Mouse (Mus musculus): ENCODE data around the gene Olfr488. TPM values are rescaled to one million over a fixed set of nuclear protein-coding genes. Genes with fewer than 3 reads are reported as not detected.
"Not testable (repeated sequence)": the region's sequence is repeated elsewhere in the genome, so short reads cannot be mapped to it uniquely, and the experiment has no call there.

Olfr488 gene
- not detected in 2 replicates for polyA plus RNA-seq (2014; fragmentation: Nextera tagmentation; extraction: Ambion mirVana)

- no peak within 1 kb of the TSS for H3K27ac ChIP-seq (ENCODE audit: low read depth, low read length)
- DNase-seq (ENCODE audit: low spot score) (no peak), ATAC-seq (replicated peaks; ENCODE audit: low FRiP score) (no peak)
- no peaks in the 10 kb centered on the region for H3K27me3 ChIP-seq (replicated peaks; ENCODE audit: control insufficient read depth, insufficient read depth, low read length)
- no peaks in the 10 kb centered on the region for H3K4me1 ChIP-seq (replicated peaks; ENCODE audit: control insufficient read depth, insufficient read depth, low read length)
- H3K9me3 ChIP-seq (ENCODE audit: control insufficient read depth, low read length): no peaks in the 10 kb centered on the region
- no peak within 1 kb of the TSS for H3K9ac ChIP-seq (ENCODE audit: low read depth, low read length)
- no peak within 1 kb of the TSS for H3K4me2 ChIP-seq
- no peaks in the 10 kb centered on the region for H3K36me3 ChIP-seq (ENCODE audit: control insufficient read depth, insufficient read depth, low read length)
- no peak within 1 kb of the TSS for H3K4me3 ChIP-seq (ENCODE audit: low read depth, low read length)
These were observed at the start of gene Olfr488 for GRCm38 (mm10) chr7:108258247-108258646. Gene Olfr488, minus strand, starts transcription at chr7:108258347.

- Histone ChIP-seq H3K9ac (ENCODE audit: low read depth, low read length) (no peak within 1 kb of the TSS), H3K4me1 (replicated peaks; ENCODE audit: control insufficient read depth, insufficient read depth, low read length) (no peaks in the 10 kb centered on the region), H3K4me3 (ENCODE audit: low read depth, low read length) (no peak within 1 kb of the TSS), H3K9me3 (ENCODE audit: control insufficient read depth, low read length) (no peaks in the 10 kb centered on the region), H3K4me2 (no peak within 1 kb of the TSS), H3K36me3 (ENCODE audit: control insufficient read depth, insufficient read depth, low read length) (no peaks in the 10 kb centered on the region), H3K27ac (ENCODE audit: low read depth, low read length) (no peak within 1 kb of the TSS), H3K27me3 (replicated peaks; ENCODE audit: control insufficient read depth, insufficient read depth, low read length) (no peaks in the 10 kb centered on the region)
- DNase-seq (ENCODE audit: low spot score): no peak
- no peak for ATAC-seq (replicated peaks; ENCODE audit: low FRiP score)
These were observed 30.7 kb upstream of the Olfr488 start, which contains the start of gene Olfr490 for GRCm38 (mm10) chr7:108288834-108289233. Gene Olfr490, minus strand, starts transcription at chr7:108288934.

- Histone ChIP-seq H3K36me3 (ENCODE audit: control insufficient read depth, insufficient read depth, low read length) (no peaks in the 10 kb centered on the region), H3K27ac (ENCODE audit: low read depth, low read length) (no peak overlapping the region), H3K4me3 (ENCODE audit: low read depth, low read length) (no peak overlapping the region), H3K4me2 (no peak overlapping the region), H3K27me3 (replicated peaks; ENCODE audit: control insufficient read depth, insufficient read depth, low read length) (no peaks in the 10 kb centered on the region), H3K9ac (ENCODE audit: low read depth, low read length) (no peak overlapping the region), H3K9me3 (ENCODE audit: control insufficient read depth, low read length) (no peaks in the 10 kb centered on the region), H3K4me1 (replicated peaks; ENCODE audit: control insufficient read depth, insufficient read depth, low read length) (no peaks in the 10 kb centered on the region)
- DNase-seq (ENCODE audit: low spot score): no peak
- 61% methylated on average over 3 of the region's 3 CpGs for whole genome bisulfite sequencing
- ATAC-seq (replicated peaks; ENCODE audit: low FRiP score): no peak
These were observed 24.6 kb downstream of the Olfr488 start for GRCm38 (mm10) chr7:108233551-108233950.

- H3K9ac ChIP-seq (ENCODE audit: low read depth, low read length); H3K4me2 ChIP-seq; H3K27me3 ChIP-seq (replicated peaks; ENCODE audit: control insufficient read depth, insufficient read depth, low read length); DNase-seq (ENCODE audit: low spot score); H3K4me1 ChIP-seq (replicated peaks; ENCODE audit: control insufficient read depth, insufficient read depth, low read length); ATAC-seq (replicated peaks; ENCODE audit: low FRiP score); H3K27ac ChIP-seq (ENCODE audit: low read depth, low read length); H3K36me3 ChIP-seq (ENCODE audit: control insufficient read depth, insufficient read depth, low read length); H3K4me3 ChIP-seq (ENCODE audit: low read depth, low read length); H3K9me3 ChIP-seq (ENCODE audit: control insufficient read depth, low read length): not testable (repeated sequence)
These were observed 43.6 kb downstream of the Olfr488 start, which contains the start of gene Olfr487 for GRCm38 (mm10) chr7:108214536-108214935. Gene Olfr487, minus strand, starts transcription at chr7:108214636.

Other genes with a start within 250 kb of the Olfr488 start
- not detected in 2 replicates for gene Olfr478, start 224.4 kb downstream of the Olfr488 start, polyA plus RNA-seq (2014; fragmentation: Nextera tagmentation; extraction: Ambion mirVana)
- gene Olfr479, start 207.7 kb downstream of the Olfr488 start, polyA plus RNA-seq (2014; fragmentation: Nextera tagmentation; extraction: Ambion mirVana): not detected in 2 replicates
- gene Olfr480, start 191.0 kb downstream of the Olfr488 start, polyA plus RNA-seq (2014; fragmentation: Nextera tagmentation; extraction: Ambion mirVana): not detected in 2 replicates
- gene Olfr481, start 178.5 kb downstream of the Olfr488 start, polyA plus RNA-seq (2014; fragmentation: Nextera tagmentation; extraction: Ambion mirVana): not detected in 2 replicates
- gene Olfr482, start 160.8 kb downstream of the Olfr488 start, polyA plus RNA-seq (2014; fragmentation: Nextera tagmentation; extraction: Ambion mirVana): not detected in 2 replicates
- not detected in 2 replicates for gene Olfr483, start 157.5 kb downstream of the Olfr488 start, polyA plus RNA-seq (2014; fragmentation: Nextera tagmentation; extraction: Ambion mirVana)
- gene Olfr484, start 130.9 kb downstream of the Olfr488 start, polyA plus RNA-seq (2014; fragmentation: Nextera tagmentation; extraction: Ambion mirVana): not detected in 2 replicates
- not detected in 2 replicates for gene Olfr485, start 98.5 kb downstream of the Olfr488 start, polyA plus RNA-seq (2014; fragmentation: Nextera tagmentation; extraction: Ambion mirVana)
- not detected in 2 replicates for gene Olfr486, start 85.6 kb downstream of the Olfr488 start, polyA plus RNA-seq (2014; fragmentation: Nextera tagmentation; extraction: Ambion mirVana)
- gene Olfr487, start 43.7 kb downstream of the Olfr488 start, polyA plus RNA-seq (2014; fragmentation: Nextera tagmentation; extraction: Ambion mirVana): not detected in 2 replicates
- not detected in 2 replicates for gene Olfr490, start 30.6 kb upstream of the Olfr488 start, polyA plus RNA-seq (2014; fragmentation: Nextera tagmentation; extraction: Ambion mirVana)
- gene Olfr491, start 55.1 kb upstream of the Olfr488 start, polyA plus RNA-seq (2014; fragmentation: Nextera tagmentation; extraction: Ambion mirVana): not detected in 2 replicates
- not detected in 2 replicates for gene Olfr492, start 65.3 kb upstream of the Olfr488 start, polyA plus RNA-seq (2014; fragmentation: Nextera tagmentation; extraction: Ambion mirVana)
- not detected in 2 replicates for gene Olfr493, start 88.6 kb upstream of the Olfr488 start, polyA plus RNA-seq (2014; fragmentation: Nextera tagmentation; extraction: Ambion mirVana)
- not detected in 2 replicates for gene Olfr494, start 107.0 kb upstream of the Olfr488 start, polyA plus RNA-seq (2014; fragmentation: Nextera tagmentation; extraction: Ambion mirVana)
- not detected in 2 replicates for gene Olfr495, start 134.8 kb upstream of the Olfr488 start, polyA plus RNA-seq (2014; fragmentation: Nextera tagmentation; extraction: Ambion mirVana)
- not detected in 2 replicates for gene Olfr497, start 162.1 kb upstream of the Olfr488 start, polyA plus RNA-seq (2014; fragmentation: Nextera tagmentation; extraction: Ambion mirVana)
- not detected in 2 replicates for gene Olfr498, start 207.0 kb upstream of the Olfr488 start, polyA plus RNA-seq (2014; fragmentation: Nextera tagmentation; extraction: Ambion mirVana)